Mouse (Mus musculus) limb, embryonic 15.5 days (tissue): ENCODE data around the gene Crebrf. TPM values are rescaled to one million over a fixed set of nuclear protein-coding genes. Genes with fewer than 3 reads are reported as not detected.

Experiments
- ATAC-seq: fragments of 200-750 bp; cut with Nextera tagmentation; 2 replicates; pipeline ENCODE4 v1.8.0; 2017; ENCODE audit warnings: low read depth, moderate TSS enrichment; ENCODE audit not compliant: insufficient number of reproducible peaks, low FRiP score, low TSS enrichment
- H3K27ac ChIP-seq: fragments of 300-500 bp; sonication (generic); 2 replicates; pipeline ENCODE4 v1.5.1; 2015; ENCODE audit warnings: moderate library complexity, mild to moderate bottlenecking, inconsistent platforms
- H3K27me3 ChIP-seq: fragments of 300-500 bp; sonication (generic); 2 replicates; pipeline ENCODE4 v1.6.1; 2015; ENCODE audit warnings: inconsistent platforms
- H3K36me3 ChIP-seq: fragments of 300-500 bp; sonication (generic); 2 replicates; pipeline ENCODE4 v1.6.1; 2015; ENCODE audit warnings: inconsistent platforms
- H3K4me1 ChIP-seq: fragments of 300-500 bp; sonication (generic); 2 replicates; pipeline ENCODE4 v1.6.1; 2015; ENCODE audit warnings: inconsistent platforms
- H3K4me2 ChIP-seq: fragments of 300-500 bp; sonication (generic); 2 replicates; pipeline ENCODE4 v1.6.1; 2015; ENCODE audit warnings: mild to moderate bottlenecking, inconsistent platforms
- H3K4me3 ChIP-seq: fragments of 300-500 bp; sonication (generic); 2 replicates; pipeline ENCODE4 v1.5.1; 2015; ENCODE audit warnings: mild to moderate bottlenecking, inconsistent platforms
- H3K9ac ChIP-seq: fragments of 300-500 bp; sonication (generic); 2 replicates; pipeline ENCODE4 v1.6.1; 2015; ENCODE audit warnings: inconsistent platforms
- H3K9me3 ChIP-seq: fragments of 300-500 bp; sonication (generic); 2 replicates; pipeline ENCODE4 v1.6.1; 2016; ENCODE audit warnings: inconsistent platforms
- WGBS: fragments of 180-500 bp; shearing (Covaris S2); methylation state at CpG from one replicate; pipeline ENCODE4 v1.1.7; 2015; 5-methylcytosine and 5-hydroxymethylcytosine counted together
- polyA plus RNA-seq: library from polyadenylated mRNA; unstranded; fragments of >200 nt; fragmentation: Nextera tagmentation; extraction: Ambion mirVana; gene quantifications from 2 replicates; pipeline ENCODE4 v1.2.1, GENCODE M21; 2015

The Crebrf gene
- polyA plus RNA-seq, 1 experiment from 2014 or later, result 7.3 TPM

GRCm38 (mm10) chr17:26812607-26813006 lies 97.2 kb downstream of the Crebrf start:
- no peak for ATAC-seq
- Histone ChIP-seq H3K9ac (no peak overlapping the region), H3K4me2 (no peak overlapping the region), H3K9me3 (no peaks in the 10 kb centered on the region), H3K27ac (no peak overlapping the region), H3K27me3 (peaks cover 4% of the 10 kb centered on the region), H3K4me3 (no peak overlapping the region), H3K4me1 (no peaks in the 10 kb centered on the region), H3K36me3 (no peaks in the 10 kb centered on the region)
- WGBS, result 70% methylated on average over 2 of the region's 2 CpGs

GRCm38 (mm10) chr17:26813497-26813896 lies 98.0 kb downstream of the Crebrf start:
- no peaks in the 10 kb centered on the region for H3K4me1 ChIP-seq
- no peaks in the 10 kb centered on the region for H3K36me3 ChIP-seq
- 80% methylated on average over 9 of the region's 9 CpGs for WGBS
- no peak overlapping the region for H3K4me2 ChIP-seq
- ATAC-seq, result no peak
- peaks cover 9% of the 10 kb centered on the region for H3K27me3 ChIP-seq
- H3K9me3 ChIP-seq, result no peaks in the 10 kb centered on the region
- no peak overlapping the region for H3K9ac ChIP-seq
- no peak overlapping the region for H3K4me3 ChIP-seq
- H3K27ac ChIP-seq, result no peak overlapping the region

- Histone ChIP-seq H3K4me2 (no peak overlapping the region), H3K9me3 (no peaks in the 10 kb centered on the region), H3K27ac (no peak overlapping the region), H3K4me3 (no peak overlapping the region), H3K36me3 (no peaks in the 10 kb centered on the region), H3K9ac (no peak overlapping the region), H3K27me3 (peaks cover 9% of the 10 kb centered on the region; the same call in 1 of the 2 replicates), H3K4me1 (no peaks in the 10 kb centered on the region)
- 78% methylated on average over 6 of the region's 6 CpGs for WGBS
- ATAC-seq, result no peak
These were observed 101.4 kb downstream of the Crebrf start for GRCm38 (mm10) chr17:26816810-26817209.

GRCm38 (mm10) chr17:26817776-26818175 lies 102.3 kb downstream of the Crebrf start:
- ATAC-seq, result no peak
- no peak overlapping the region for H3K9ac ChIP-seq
- H3K27me3 ChIP-seq, result peaks cover 9% of the 10 kb centered on the region; the same call in 1 of the 2 replicates

GRCm38 (mm10) chr17:26826131-26826530 lies 110.7 kb downstream of the Crebrf start:
- no peak for ATAC-seq
- no peak overlapping the region for H3K4me3 ChIP-seq
- 71% methylated on average over 15 of the region's 17 CpGs for WGBS
- no peaks in the 10 kb centered on the region for H3K9me3 ChIP-seq
- peaks cover 33% of the 10 kb centered on the region for H3K27me3 ChIP-seq
- no peak overlapping the region for H3K4me2 ChIP-seq
- no peaks in the 10 kb centered on the region for H3K36me3 ChIP-seq
- no peak overlapping the region for H3K9ac ChIP-seq
- H3K27ac ChIP-seq, result no peak overlapping the region
- H3K4me1 ChIP-seq, result no peaks in the 10 kb centered on the region

More at GRCm38 (mm10) chr17:26817776-26818175, 102.3 kb downstream of the Crebrf start:
- Histone ChIP-seq H3K4me1 (no peaks in the 10 kb centered on the region), H3K27ac (no peak overlapping the region), H3K9me3 (no peaks in the 10 kb centered on the region), H3K4me2 (no peak overlapping the region), H3K36me3 (no peaks in the 10 kb centered on the region), H3K4me3 (no peak overlapping the region)

Other genes with a start within 250 kb of the Crebrf start
- gene Ergic1, start 154.2 kb upstream of the Crebrf start, polyA plus RNA-seq, result 122 and 130 TPM in 2 replicates
- gene Dusp1, start 153.5 kb upstream of the Crebrf start, polyA plus RNA-seq, result 27.3 and 32.5 TPM in 2 replicates
- gene Atp6v0e, start 52.4 kb upstream of the Crebrf start, polyA plus RNA-seq, result 247 and 248 TPM in 2 replicates
- 47.3 and 50.7 TPM in 2 replicates for gene Bnip1, start 65.4 kb downstream of the Crebrf start, polyA plus RNA-seq
- gene Nkx2-5, start 129.4 kb downstream of the Crebrf start, polyA plus RNA-seq, result not detected in 2 replicates
- gene Kifc5b, start 201.4 kb downstream of the Crebrf start, polyA plus RNA-seq, result 4.7 and 5.8 TPM in 2 replicates
- 11.4 and 13.0 TPM in 2 replicates for gene Phf1, start 217.4 kb downstream of the Crebrf start, polyA plus RNA-seq
- 158 and 172 TPM in 2 replicates for gene Cuta, start 223.9 kb downstream of the Crebrf start, polyA plus RNA-seq
- 1.6 and 1.9 TPM in 2 replicates for gene Syngap1, start 225.6 kb downstream of the Crebrf start, polyA plus RNA-seq